Mouse (Mus musculus): ENCODE results near the gene E2f8.

E2f8 gene

GRCm38 (mm10) chr7:48853496-48853895, 27.9 kb downstream of the E2f8 start:
- no peak for DNase-seq (ENCODE audit: low spot score)

- no peak for DNase-seq (ENCODE audit: low spot score)
Observed at GRCm38 (mm10) chr7:48851529-48852104, 29.8 kb downstream of the E2f8 start.

GRCm38 (mm10) chr7:48847820-48848650, 33.4 kb downstream of the E2f8 start, which contains the start of gene Csrp3:
Gene Csrp3, minus strand, starts transcription at chr7:48848033.
- no peak for DNase-seq (ENCODE audit: low spot score)

GRCm38 (mm10) chr7:48846755-48847154, 34.6 kb downstream of the E2f8 start:
- DNase-seq (ENCODE audit: low spot score), result no peak

- DNase-seq (ENCODE audit: low spot score), result no peak
Observed at GRCm38 (mm10) chr7:48845213-48845973, 36.0 kb downstream of the E2f8 start.

- DNase-seq (ENCODE audit: low spot score), result no peak
Observed at GRCm38 (mm10) chr7:48843541-48843940, 37.9 kb downstream of the E2f8 start.

- no peak for DNase-seq (ENCODE audit: low spot score)
Observed at GRCm38 (mm10) chr7:48842353-48842752, 39.0 kb downstream of the E2f8 start.

- no peak for DNase-seq (ENCODE audit: low spot score)
Observed at GRCm38 (mm10) chr7:48841538-48841937, 39.9 kb downstream of the E2f8 start.

- DNase-seq (ENCODE audit: low spot score), result no peak
Observed at GRCm38 (mm10) chr7:48840545-48840944, 40.9 kb downstream of the E2f8 start.

GRCm38 (mm10) chr7:48838434-48838833, 43.0 kb downstream of the E2f8 start:
- no peak for DNase-seq (ENCODE audit: low spot score)

- no peak for DNase-seq (ENCODE audit: low spot score)
Observed at GRCm38 (mm10) chr7:48836949-48837348, 44.4 kb downstream of the E2f8 start.

GRCm38 (mm10) chr7:48834989-48835626, 46.3 kb downstream of the E2f8 start:
- DNase-seq (ENCODE audit: low spot score), result no peak

- no peak for DNase-seq (ENCODE audit: low spot score)
Observed at GRCm38 (mm10) chr7:48834371-48834970, 46.9 kb downstream of the E2f8 start.

- DNase-seq (ENCODE audit: low spot score), result no peak
Observed at GRCm38 (mm10) chr7:48832735-48833134, 48.7 kb downstream of the E2f8 start.

GRCm38 (mm10) chr7:48830395-48830794, 51.0 kb downstream of the E2f8 start:
- DNase-seq (ENCODE audit: low spot score), result no peak

GRCm38 (mm10) chr7:48829177-48829910, 52.1 kb downstream of the E2f8 start:
- DNase-seq (ENCODE audit: low spot score), result no peak

GRCm38 (mm10) chr7:48825170-48825569, 56.2 kb downstream of the E2f8 start:
- DNase-seq (ENCODE audit: low spot score), result no peak

- no peak for DNase-seq (ENCODE audit: low spot score)
Observed at GRCm38 (mm10) chr7:48824671-48825070, 56.7 kb downstream of the E2f8 start.

- no peak for DNase-seq (ENCODE audit: low spot score)
Observed at GRCm38 (mm10) chr7:48823621-48824020, 57.8 kb downstream of the E2f8 start.

GRCm38 (mm10) chr7:48821654-48822053, 59.7 kb downstream of the E2f8 start:
- no peak for DNase-seq (ENCODE audit: low spot score)

Measured in testis, postnatal 14 days (tissue).